Comparison of ENCODE assay signal across 21 mouse cellular contexts in genomic region chr12:116838611-116839192, GRCm38 (mm10).
DNase-seq lines count a peak whose midpoint lies in the region; ATAC-seq and TF ChIP-seq lines count a peak whose summit lies in the region.
"Had no signal": no experiment of that assay in that cellular context is flagged by ENCODE, and none has a peak within 500 bp of the region (broad histone marks: within the 10 kb centered on the region; RNA-seq: fewer than 3 reads in every experiment).

No protein-coding gene starts in this region.

- 50% methylated on average over 3 of the region's 3 CpGs for WGBS in forebrain, postnatal 0 days
- WGBS in forebrain, embryonic 16.5 days = 62% methylated on average over 3 of the region's 3 CpGs
- 81% methylated on average over 3 of the region's 3 CpGs for WGBS in midbrain, embryonic 11.5 days
- WGBS in midbrain, embryonic 13.5 days = 83% methylated on average over 3 of the region's 3 CpGs
- WGBS in neural tube, embryonic 13.5 days = 73% methylated on average over 3 of the region's 3 CpGs

- H3K9ac ChIP-seq in forebrain, postnatal 0 days = no peak overlapping the region
- H3K9ac ChIP-seq in forebrain, embryonic 16.5 days (replicated peaks; ENCODE audit: low read depth, low read length) = no peak overlapping the region
- H3K9ac ChIP-seq in midbrain, embryonic 11.5 days (ENCODE audit: low read length) = no peak overlapping the region
- no peak overlapping the region for H3K9ac ChIP-seq in midbrain, embryonic 13.5 days (replicated peaks)
- H3K9ac ChIP-seq in neural tube, embryonic 13.5 days = no peak overlapping the region
- H3K9ac ChIP-seq: embryonic facial prominence, embryonic 12.5 days; embryonic facial prominence, embryonic 15.5 days; hindbrain, embryonic 12.5 days; hindbrain, embryonic 15.5 days had no signal

- no peak for ATAC-seq in forebrain, postnatal 0 days
- ATAC-seq in forebrain, embryonic 16.5 days = no peak
- no peak for ATAC-seq in midbrain, embryonic 11.5 days (ENCODE audit: low FRiP score)
- ATAC-seq in midbrain, embryonic 13.5 days = no peak
- peak; percentile 50; the same call in 1 of the 2 replicates for ATAC-seq in neural tube, embryonic 13.5 days (ENCODE audit: low read depth)

- TF ChIP-seq CTCF in forebrain, postnatal 0 days (IDR thresholded peaks at IDR 0.05; ENCODE audit: low read depth) = 0 out of 2 replicates have a peak, but pooled peaks have one; percentile 11

- no peaks in the 10 kb centered on the region for H3K36me3 ChIP-seq in forebrain, postnatal 0 days (ENCODE audit: insufficient read depth)
- no peaks in the 10 kb centered on the region for H3K36me3 ChIP-seq in forebrain, embryonic 16.5 days (ENCODE audit: control insufficient read depth, insufficient read depth)
- no peaks in the 10 kb centered on the region for H3K36me3 ChIP-seq in midbrain, embryonic 11.5 days (ENCODE audit: control insufficient read depth, insufficient read depth, low read length)
- H3K36me3 ChIP-seq in midbrain, embryonic 13.5 days = no peaks in the 10 kb centered on the region
- no peaks in the 10 kb centered on the region for H3K36me3 ChIP-seq in neural tube, embryonic 13.5 days
- H3K36me3 ChIP-seq: embryonic facial prominence, embryonic 12.5 days; embryonic facial prominence, embryonic 15.5 days; G1E; hindbrain, embryonic 12.5 days; hindbrain, embryonic 15.5 days had no signal

- H3K9me3 ChIP-seq in forebrain, postnatal 0 days (ENCODE audit: low read length) = no peaks in the 10 kb centered on the region
- H3K9me3 ChIP-seq in forebrain, embryonic 16.5 days (ENCODE audit: control insufficient read depth, low read length) = no peaks in the 10 kb centered on the region
- no peaks in the 10 kb centered on the region for H3K9me3 ChIP-seq in midbrain, embryonic 11.5 days (ENCODE audit: control insufficient read depth, low read length)
- H3K9me3 ChIP-seq in midbrain, embryonic 13.5 days = no peaks in the 10 kb centered on the region
- H3K9me3 ChIP-seq in neural tube, embryonic 13.5 days = 0 out of 2 replicates have a peak, but pooled peaks cover 5% of the 10 kb centered on the region
- H3K9me3 ChIP-seq: embryonic facial prominence, embryonic 12.5 days; embryonic facial prominence, embryonic 15.5 days; hindbrain, embryonic 15.5 days had no signal

- no peak overlapping the region for H3K4me2 ChIP-seq in forebrain, postnatal 0 days (ENCODE audit: low read depth)
- no peak overlapping the region for H3K4me2 ChIP-seq in forebrain, embryonic 16.5 days (ENCODE audit: low read length)
- no peak overlapping the region for H3K4me2 ChIP-seq in midbrain, embryonic 11.5 days
- H3K4me2 ChIP-seq in midbrain, embryonic 13.5 days (replicated peaks) = no peak overlapping the region
- no peak overlapping the region for H3K4me2 ChIP-seq in neural tube, embryonic 13.5 days
- H3K4me2 ChIP-seq: embryonic facial prominence, embryonic 12.5 days; embryonic facial prominence, embryonic 15.5 days; heart, embryonic 11.5 days; hindbrain, embryonic 12.5 days; hindbrain, embryonic 15.5 days had no signal

- no peaks in the 10 kb centered on the region for H3K27me3 ChIP-seq in forebrain, postnatal 0 days (ENCODE audit: insufficient read depth, low read length)
- no peaks in the 10 kb centered on the region for H3K27me3 ChIP-seq in forebrain, embryonic 16.5 days (replicated peaks; ENCODE audit: control insufficient read depth, insufficient read depth, low read length)
- no peaks in the 10 kb centered on the region for H3K27me3 ChIP-seq in midbrain, embryonic 11.5 days (ENCODE audit: control insufficient read depth, insufficient read depth, low read length)
- H3K27me3 ChIP-seq in midbrain, embryonic 13.5 days = no peaks in the 10 kb centered on the region
- H3K27me3 ChIP-seq in neural tube, embryonic 13.5 days = no peaks in the 10 kb centered on the region
- H3K27me3 ChIP-seq: embryonic facial prominence, embryonic 12.5 days; embryonic facial prominence, embryonic 15.5 days; hindbrain, embryonic 12.5 days; hindbrain, embryonic 15.5 days had no signal

- no peaks in the 10 kb centered on the region for H3K4me1 ChIP-seq in forebrain, postnatal 0 days (ENCODE audit: insufficient read depth)
- peaks cover 10% of the 10 kb centered on the region for H3K4me1 ChIP-seq in forebrain, embryonic 16.5 days (replicated peaks; ENCODE audit: control insufficient read depth, insufficient read depth, low read length)
- H3K4me1 ChIP-seq in midbrain, embryonic 11.5 days (ENCODE audit: control insufficient read depth, insufficient read depth, low read length) = no peaks in the 10 kb centered on the region
- H3K4me1 ChIP-seq in midbrain, embryonic 13.5 days (replicated peaks) = no peaks in the 10 kb centered on the region
- no peaks in the 10 kb centered on the region for H3K4me1 ChIP-seq in neural tube, embryonic 13.5 days (replicated peaks)
- H3K4me1 ChIP-seq: embryonic facial prominence, embryonic 12.5 days; embryonic facial prominence, embryonic 15.5 days; hindbrain, embryonic 12.5 days had no signal

- H3K4me3 ChIP-seq in forebrain, postnatal 0 days (ENCODE audit: low read depth, low read length) = no peak overlapping the region
- H3K4me3 ChIP-seq in forebrain, embryonic 16.5 days (replicated peaks; ENCODE audit: low read length) = no peak overlapping the region
- H3K4me3 ChIP-seq in midbrain, embryonic 11.5 days (ENCODE audit: low read depth, low read length) = no peak overlapping the region
- H3K4me3 ChIP-seq in midbrain, embryonic 13.5 days (replicated peaks) = no peak overlapping the region
- no peak overlapping the region for H3K4me3 ChIP-seq in neural tube, embryonic 13.5 days
- H3K4me3 ChIP-seq: embryonic facial prominence, embryonic 12.5 days; embryonic facial prominence, embryonic 15.5 days; hindbrain, embryonic 12.5 days; hindbrain, embryonic 15.5 days had no signal

- no peak for DNase-seq in forebrain, postnatal 0 days
- DNase-seq in midbrain, embryonic 11.5 days (ENCODE audit: low spot score, missing footprints) = peak; percentile 57
- DNase-seq in neural tube, embryonic 10.5 days (ENCODE audit: extremely low spot score, low spot score) = no peak
- DNase-seq in natural killer cell, adult 2 months (ENCODE audit: low spot score in 2 of 2) = no peak
- DNase-seq: adrenal gland, adult 2 months; adrenal gland, postnatal 14 days; B cell, adult 2 months; cerebellum, adult 11 months; cerebellum, adult 2 months; cerebellum, adult 9-11 months; cerebellum, postnatal 25 days; gastrocnemius, postnatal 25 days had no signal

- H3K27ac ChIP-seq in forebrain, postnatal 0 days (ENCODE audit: low read depth, low read length) = no peak overlapping the region
- H3K27ac ChIP-seq in forebrain, embryonic 16.5 days (ENCODE audit: low read length) = no peak overlapping the region
- H3K27ac ChIP-seq in midbrain, embryonic 11.5 days (ENCODE audit: low read depth, low read length) = no peak overlapping the region
- H3K27ac ChIP-seq in midbrain, embryonic 13.5 days = no peak overlapping the region
- H3K27ac ChIP-seq in neural tube, embryonic 13.5 days (replicated peaks) = no peak overlapping the region
- H3K27ac ChIP-seq: embryonic facial prominence, embryonic 12.5 days; embryonic facial prominence, embryonic 15.5 days; hindbrain, embryonic 12.5 days; hindbrain, embryonic 15.5 days had no signal
